Mouse (Mus musculus) thymus, postnatal 10 days (tissue): Measurements from ENCODE around the gene Ube2e3.

Source experiments
- DNase-seq, 2 experiments: peaks; one replicate each; pipeline ENCODE4 v3.0.0; 2021; ENCODE audit warnings: low spot score in 2 of 2

The Ube2e3 gene

GRCm38 (mm10) chr2:78882743-78883433, 15.0 kb downstream of the Ube2e3 start:
- DNase-seq, result no peak

GRCm38 (mm10) chr2:78886446-78886845, 18.5 kb downstream of the Ube2e3 start:
- DNase-seq, result no peak

- DNase-seq, result no peak
These were observed 20.3 kb downstream of the Ube2e3 start for GRCm38 (mm10) chr2:78888190-78888589.

GRCm38 (mm10) chr2:78895216-78895615, 27.3 kb downstream of the Ube2e3 start:
- no peak for DNase-seq

- no peak for DNase-seq
These were observed 38.0 kb downstream of the Ube2e3 start for GRCm38 (mm10) chr2:78905916-78906315.

GRCm38 (mm10) chr2:78911516-78911915, 43.6 kb downstream of the Ube2e3 start:
- no peak for DNase-seq

- no peak for DNase-seq
These were observed 46.9 kb downstream of the Ube2e3 start for GRCm38 (mm10) chr2:78914861-78915260.

- no peak for DNase-seq
These were observed 55.2 kb downstream of the Ube2e3 start for GRCm38 (mm10) chr2:78922980-78923674.

GRCm38 (mm10) chr2:78925807-78926206, 57.9 kb downstream of the Ube2e3 start:
- DNase-seq, result no peak

- DNase-seq, result no peak
These were observed 59.7 kb downstream of the Ube2e3 start for GRCm38 (mm10) chr2:78927625-78928024.

GRCm38 (mm10) chr2:78928080-78928479, 60.2 kb downstream of the Ube2e3 start:
- no peak for DNase-seq

- DNase-seq, result peak in 1 of 2 experiments; percentile 20
These were observed 63.4 kb downstream of the Ube2e3 start for GRCm38 (mm10) chr2:78931358-78931757.

- DNase-seq, result no peak
These were observed 91.5 kb downstream of the Ube2e3 start for GRCm38 (mm10) chr2:78959451-78959850.

- DNase-seq, result peak; percentile 12 to 32
These were observed 92.4 kb downstream of the Ube2e3 start for GRCm38 (mm10) chr2:78960288-78960687.

GRCm38 (mm10) chr2:78961023-78961422, 93.1 kb downstream of the Ube2e3 start:
- DNase-seq, result no peak

GRCm38 (mm10) chr2:78961580-78961979, 93.7 kb downstream of the Ube2e3 start:
- no peak for DNase-seq

GRCm38 (mm10) chr2:78964995-78965394, 97.1 kb downstream of the Ube2e3 start:
- DNase-seq, result no peak

GRCm38 (mm10) chr2:78965396-78965795, 97.5 kb downstream of the Ube2e3 start:
- DNase-seq, result no peak

- no peak for DNase-seq
These were observed 102.2 kb downstream of the Ube2e3 start for GRCm38 (mm10) chr2:78970088-78970487.
